Mouse (Mus musculus) heart, adult 2 months (tissue): Measurements from ENCODE around the gene Foxn3.
A peak's percentile ranks its signal among the peaks of the same experiment; 100 is the strongest.

ENCODE experiments used
- CTCF ChIP-seq: fragments of 200-600 bp; IDR thresholded peaks from 2 replicates; pipeline ENCODE4 v1.8.1; 2022; ENCODE audit warnings: antibody characterized with exemption, mild to moderate bottlenecking, moderate library complexity
- POLR2A ChIP-seq: fragments of 200-500 bp; IDR thresholded peaks from 2 replicates; pipeline ENCODE4 v1.6.1; 2011; ENCODE audit warnings: mild to moderate bottlenecking, low read depth, low read length, control low read depth; ENCODE audit not compliant: insufficient read depth

GRCm38 (mm10) chr12:99391942-99392880, 171.2 kb downstream of the Foxn3 start:
- TF ChIP-seq CTCF = no peak
- peak; percentile 44 for TF ChIP-seq POLR2A
